Mouse (Mus musculus) heart, embryonic 13.5 days (tissue): ENCODE results near the gene Ywhaq. TPM values are rescaled to one million over a fixed set of nuclear protein-coding genes. Genes with fewer than 3 reads are reported as not detected.

ENCODE experiments used
- ATAC-seq: fragments of 200-750 bp; cut with Nextera tagmentation; 2 replicates; pipeline ENCODE4 v1.8.0; 2017; ENCODE audit warnings: moderate TSS enrichment; ENCODE audit not compliant: insufficient number of reproducible peaks, low FRiP score, low TSS enrichment; ENCODE audit errors: extremely low read depth
- H3K27ac ChIP-seq: fragments of 300-500 bp; sonication (generic); replicated peaks from 2 replicates; pipeline ENCODE4 v1.5.1; 2015; ENCODE audit warnings: moderate library complexity, mild to moderate bottlenecking, inconsistent platforms
- H3K27me3 ChIP-seq: fragments of 300-500 bp; sonication (generic); replicated peaks from 2 replicates; pipeline ENCODE4 v1.6.1; 2015; ENCODE audit warnings: mild to moderate bottlenecking, inconsistent platforms
- H3K36me3 ChIP-seq: fragments of 300-500 bp; sonication (generic); 2 replicates; pipeline ENCODE4 v1.6.1; 2015; ENCODE audit warnings: mild to moderate bottlenecking, inconsistent platforms
- H3K4me1 ChIP-seq: fragments of 300-500 bp; sonication (generic); 2 replicates; pipeline ENCODE4 v1.6.1; 2015; ENCODE audit warnings: inconsistent platforms
- H3K4me2 ChIP-seq: fragments of 300-500 bp; sonication (generic); 2 replicates; pipeline ENCODE4 v1.6.1; 2015; ENCODE audit warnings: inconsistent platforms, mild to moderate bottlenecking, moderate library complexity
- H3K4me3 ChIP-seq: fragments of 300-500 bp; sonication (generic); 2 replicates; pipeline ENCODE4 v1.5.1; 2015; ENCODE audit warnings: moderate library complexity, mild to moderate bottlenecking, inconsistent platforms
- H3K9ac ChIP-seq: fragments of 300-500 bp; sonication (generic); 2 replicates; pipeline ENCODE4 v1.6.1; 2015; ENCODE audit warnings: inconsistent platforms, mild to moderate bottlenecking, moderate library complexity
- H3K9me3 ChIP-seq: fragments of 300-500 bp; sonication (generic); 2 replicates; pipeline ENCODE4 v1.6.1; 2016; ENCODE audit warnings: inconsistent platforms
- WGBS: fragments of 180-500 bp; shearing (Covaris S2); methylation state at CpG from one replicate; pipeline ENCODE4 v1.1.7; 2015; ENCODE audit warnings: mixed read lengths; 5-methylcytosine and 5-hydroxymethylcytosine counted together
- polyA plus RNA-seq: library from polyadenylated mRNA; unstranded; fragments of >200 nt; fragmentation: Nextera tagmentation; extraction: Ambion mirVana; gene quantifications from 2 replicates; pipeline ENCODE4 v1.2.1, GENCODE M21; 2015

The Ywhaq gene
- polyA plus RNA-seq, 1 experiment from 2014 or later: 438 TPM

- 0 out of 2 replicates have a peak, but pooled peaks cover 8% of the 10 kb centered on the region for H3K4me1 ChIP-seq
- H3K4me2 ChIP-seq: no peak overlapping the region
- 68% methylated on average over 10 of the region's 10 CpGs for WGBS
- no peak overlapping the region for H3K27ac ChIP-seq
- H3K36me3 ChIP-seq: peaks cover 19% of the 10 kb centered on the region
- no peak overlapping the region for H3K9ac ChIP-seq
- no peak overlapping the region for H3K4me3 ChIP-seq
- H3K9me3 ChIP-seq: no peaks in the 10 kb centered on the region
- H3K27me3 ChIP-seq: no peaks in the 10 kb centered on the region
- no peak for ATAC-seq
Measured at GRCm38 (mm10) chr12:21364624-21365435, 52.6 kb downstream of the Ywhaq start.

- H3K9me3 ChIP-seq: no peaks in the 10 kb centered on the region
- H3K36me3 ChIP-seq: peaks cover 22% of the 10 kb centered on the region
- H3K9ac ChIP-seq: no peak overlapping the region
- H3K4me1 ChIP-seq: 0 out of 2 replicates have a peak, but pooled peaks cover 6% of the 10 kb centered on the region
- no peak overlapping the region for H3K4me3 ChIP-seq
- ATAC-seq: no peak
- no peak overlapping the region for H3K4me2 ChIP-seq
- H3K27ac ChIP-seq: no peak overlapping the region
- WGBS: 94% methylated on average over 3 of the region's 3 CpGs
- H3K27me3 ChIP-seq: no peaks in the 10 kb centered on the region
Measured at GRCm38 (mm10) chr12:21363195-21363594, 54.2 kb downstream of the Ywhaq start.

GRCm38 (mm10) chr12:21362686-21363085 lies 54.8 kb downstream of the Ywhaq start:
- no peaks in the 10 kb centered on the region for H3K9me3 ChIP-seq
- H3K36me3 ChIP-seq: peaks cover 22% of the 10 kb centered on the region
- WGBS: 72% methylated on average over 2 of the region's 2 CpGs
- H3K4me2 ChIP-seq: no peak overlapping the region
- H3K4me3 ChIP-seq: no peak overlapping the region
- no peak for ATAC-seq
- no peak overlapping the region for H3K9ac ChIP-seq
- H3K27ac ChIP-seq: no peak overlapping the region
- 0 out of 2 replicates have a peak, but pooled peaks cover 6% of the 10 kb centered on the region for H3K4me1 ChIP-seq
- H3K27me3 ChIP-seq: no peaks in the 10 kb centered on the region

GRCm38 (mm10) chr12:21353681-21354080 lies 63.8 kb downstream of the Ywhaq start:
- ATAC-seq: no peak
- H3K36me3 ChIP-seq: peaks cover 72% of the 10 kb centered on the region
- 92% methylated on average over 8 of the region's 8 CpGs for WGBS

GRCm38 (mm10) chr12:21350113-21350876 lies 67.1 kb downstream of the Ywhaq start:
- no peak overlapping the region for H3K4me3 ChIP-seq
- H3K27ac ChIP-seq: no peak overlapping the region
- no peak for ATAC-seq
- no peaks in the 10 kb centered on the region for H3K4me1 ChIP-seq
- H3K27me3 ChIP-seq: no peaks in the 10 kb centered on the region
- WGBS: 85% methylated on average over 7 of the region's 7 CpGs
- H3K9me3 ChIP-seq: 0 out of 2 replicates have a peak, but pooled peaks cover 3% of the 10 kb centered on the region
- no peak overlapping the region for H3K4me2 ChIP-seq
- peaks cover 90% of the 10 kb centered on the region for H3K36me3 ChIP-seq
- no peak overlapping the region for H3K9ac ChIP-seq

More at GRCm38 (mm10) chr12:21353681-21354080, 63.8 kb downstream of the Ywhaq start:
- H3K27me3 ChIP-seq: no peaks in the 10 kb centered on the region
- no peak overlapping the region for H3K4me3 ChIP-seq
- no peak overlapping the region for H3K9ac ChIP-seq
- no peak overlapping the region for H3K4me2 ChIP-seq
- no peaks in the 10 kb centered on the region for H3K4me1 ChIP-seq
- H3K9me3 ChIP-seq: 0 out of 2 replicates have a peak, but pooled peaks cover 3% of the 10 kb centered on the region
- no peak overlapping the region for H3K27ac ChIP-seq

- Histone ChIP-seq H3K9me3 (0 out of 2 replicates have a peak, but pooled peaks cover 3% of the 10 kb centered on the region), H3K4me1 (no peaks in the 10 kb centered on the region), H3K4me3 (no peak overlapping the region), H3K9ac (no peak overlapping the region), H3K36me3 (peaks cover 84% of the 10 kb centered on the region), H3K27me3 (no peaks in the 10 kb centered on the region), H3K27ac (no peak overlapping the region), H3K4me2 (no peak overlapping the region)
- no peak for ATAC-seq
- 87% methylated on average over 7 of the region's 7 CpGs for WGBS
Measured at GRCm38 (mm10) chr12:21346972-21347371, 70.5 kb downstream of the Ywhaq start.

- H3K4me1 ChIP-seq: no peaks in the 10 kb centered on the region
- no peaks in the 10 kb centered on the region for H3K9me3 ChIP-seq
- H3K4me3 ChIP-seq: no peak overlapping the region
- ATAC-seq: no peak
- no peak overlapping the region for H3K4me2 ChIP-seq
- H3K27me3 ChIP-seq: no peaks in the 10 kb centered on the region
- H3K9ac ChIP-seq: no peak overlapping the region
- H3K27ac ChIP-seq: no peak overlapping the region
- 92% methylated on average over 5 of the region's 5 CpGs for WGBS
- peaks cover 82% of the 10 kb centered on the region for H3K36me3 ChIP-seq
Measured at GRCm38 (mm10) chr12:21340674-21341073, 76.8 kb downstream of the Ywhaq start.

Other genes starting within 250 kb of the Ywhaq start
- 64.6 and 68.4 TPM in 2 replicates for gene Cpsf3, start 132.2 kb downstream of the Ywhaq start, polyA plus RNA-seq
- gene Itgb1bp1, start 131.4 kb downstream of the Ywhaq start, polyA plus RNA-seq: 33.4 and 37.7 TPM in 2 replicates
- 37.3 and 46.6 TPM in 2 replicates for gene Iah1, start 101.2 kb downstream of the Ywhaq start, polyA plus RNA-seq
- 24.2 and 25.2 TPM in 2 replicates for gene Adam17, start 44.0 kb downstream of the Ywhaq start, polyA plus RNA-seq